9 mouse cellular contexts compared by ENCODE assay signal in genomic region chr11:39794183-39794652, GRCm38 (mm10).
A peak's percentile ranks its signal among the peaks of the same experiment; 100 is the strongest.
DNase-seq lines count a peak whose midpoint lies in the region; ATAC-seq and TF ChIP-seq lines count a peak whose summit lies in the region.
"Had no signal": no experiment of that assay in that cellular context is flagged by ENCODE, and none has a peak within 500 bp of the region (broad histone marks: within the 10 kb centered on the region; RNA-seq: fewer than 3 reads in every experiment).

No protein-coding gene starts in this region.

- H3K4me3 ChIP-seq in forebrain, embryonic 16.5 days (replicated peaks; ENCODE audit: low read length): peak overlapping the region; percentile 38
- H3K4me3 ChIP-seq in midbrain, postnatal 0 days (ENCODE audit: low read depth, low read length): peak overlapping the region; percentile 30
- H3K4me3 ChIP-seq: erythroblast, embryonic 14.5 days had no signal

- no peak overlapping the region for H3K27ac ChIP-seq in forebrain, embryonic 16.5 days (ENCODE audit: low read length)
- no peak overlapping the region for H3K27ac ChIP-seq in midbrain, postnatal 0 days (ENCODE audit: low read depth, low read length)

- H3K27me3 ChIP-seq in forebrain, embryonic 16.5 days (replicated peaks; ENCODE audit: control insufficient read depth, insufficient read depth, low read length): no peaks in the 10 kb centered on the region
- no peaks in the 10 kb centered on the region for H3K27me3 ChIP-seq in midbrain, postnatal 0 days (ENCODE audit: insufficient read depth, low read length)

- peak; percentile 33 to 39 for DNase-seq in cerebellum, postnatal 25 days
- DNase-seq in cerebellum, adult 8-10 months: no peak
- DNase-seq in Muller cell, postnatal 12 days (ENCODE audit: inconsistent ontology term): peak; percentile 78
- peak; percentile 31 to 41 for DNase-seq in layer of hippocampus, postnatal 10 days (ENCODE audit: low spot score in 2 of 2)
- DNase-seq in midbrain, postnatal 0 days (ENCODE audit: low spot score): peak; percentile 75
- no peak for DNase-seq in thymus, postnatal 25 days
- DNase-seq in thymus, postnatal 10 days (ENCODE audit: low spot score in 2 of 2): no peak

- peak overlapping the region; percentile 60 for H3K4me2 ChIP-seq in forebrain, embryonic 16.5 days (ENCODE audit: low read length)
- H3K4me2 ChIP-seq in midbrain, postnatal 0 days (ENCODE audit: low read depth, low read length, poor library complexity, severe bottlenecking): peak overlapping the region; percentile 65

- no peak for TF ChIP-seq CTCF in midbrain, postnatal 0 days (IDR thresholded peaks at IDR 0.05)

- H3K9ac ChIP-seq in forebrain, embryonic 16.5 days (replicated peaks; ENCODE audit: low read depth, low read length): peak overlapping the region; percentile 45; the same call in 1 of the 2 replicates
- peak overlapping the region; percentile 46 for H3K9ac ChIP-seq in midbrain, postnatal 0 days (replicated peaks; ENCODE audit: low read length, poor library complexity, severe bottlenecking)

- ATAC-seq in forebrain, embryonic 16.5 days: peak; percentile 98
- ATAC-seq in midbrain, postnatal 0 days (ENCODE audit: low FRiP score): peak; percentile 65

- H3K36me3 ChIP-seq in forebrain, embryonic 16.5 days (ENCODE audit: control insufficient read depth, insufficient read depth): no peaks in the 10 kb centered on the region
- no peaks in the 10 kb centered on the region for H3K36me3 ChIP-seq in midbrain, postnatal 0 days (ENCODE audit: insufficient read depth, low read length)

- 0% methylated on average over 14 of the region's 14 CpGs for WGBS in forebrain, embryonic 16.5 days
- WGBS in midbrain, postnatal 0 days: 2% methylated on average over 14 of the region's 14 CpGs

- H3K4me1 ChIP-seq in forebrain, embryonic 16.5 days (replicated peaks; ENCODE audit: control insufficient read depth, insufficient read depth, low read length): peaks cover 9% of the 10 kb centered on the region
- no peaks in the 10 kb centered on the region for H3K4me1 ChIP-seq in midbrain, postnatal 0 days (ENCODE audit: insufficient read depth, low read length)

- no peaks in the 10 kb centered on the region for H3K9me3 ChIP-seq in forebrain, embryonic 16.5 days (ENCODE audit: control insufficient read depth, low read length)
- H3K9me3 ChIP-seq in midbrain, postnatal 0 days (ENCODE audit: low read length): no peaks in the 10 kb centered on the region

Comparison
In these comparisons a context has a peak if more than half of its experiments do, and no peak if none do; other contexts are left out.
1. DNase-seq: peak in cerebellum, postnatal 25 days (2 of 2), Muller cell, postnatal 12 days (single experiment), layer of hippocampus, postnatal 10 days (2 of 2) and midbrain, postnatal 0 days (single experiment); none in cerebellum, adult 8-10 months (single experiment), thymus, postnatal 25 days (single experiment) and thymus, postnatal 10 days (0 of 2).